Mouse (Mus musculus): Measurements from ENCODE around the gene Sytl3. TPM values are rescaled to one million over a fixed set of nuclear protein-coding genes. Genes with fewer than 3 reads are reported as not detected.

Sytl3 gene
- total and polyA plus RNA-seq, 3 experiments: 27.6 to 73.2 (median 59.3) TPM

GRCm38 (mm10) chr17:6782611-6783005 is 123.7 kb downstream of the Sytl3 start, which contains the start of gene Ezr (continued):
- TF ChIP-seq ZKSCAN1 (IDR thresholded peaks at IDR 0.05; ENCODE audit: borderline replicate concordance, low read depth, low read length) (no peak), NELFE (IDR thresholded peaks at IDR 0.05; ENCODE audit: low read depth, low read length) (peak; percentile 96)

DNA sequence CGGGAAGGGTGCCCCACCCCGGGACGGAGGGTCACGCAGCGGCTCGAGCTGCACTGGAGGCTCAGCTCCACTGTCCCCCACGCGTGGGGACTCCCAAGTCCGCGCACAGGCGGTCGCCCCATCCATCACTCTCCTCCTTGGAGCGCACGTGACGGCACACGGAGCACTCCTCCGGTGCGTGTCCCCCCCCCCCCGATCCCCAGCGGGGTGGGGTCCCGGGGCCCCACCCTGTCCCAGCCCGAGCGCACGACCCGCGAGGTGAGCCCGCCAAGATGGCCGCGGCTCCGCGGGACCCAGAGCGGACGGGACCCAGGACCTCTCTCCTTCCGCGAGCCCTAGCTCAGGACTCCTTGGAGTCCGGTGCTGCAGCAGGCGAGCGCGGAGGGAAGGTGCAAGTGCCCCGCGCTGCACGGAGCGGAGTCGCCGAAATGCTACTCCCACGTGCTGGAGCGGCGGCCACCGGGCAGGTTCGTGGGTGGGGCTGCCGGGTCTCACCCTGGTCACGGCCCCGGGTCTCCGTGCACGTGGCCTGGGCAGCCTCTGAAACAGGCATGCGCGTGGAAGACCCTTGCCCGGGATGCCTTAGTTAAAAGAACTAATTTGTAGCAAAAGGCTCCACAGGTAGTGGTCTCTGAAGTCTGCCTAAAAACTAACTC is 124.2 kb downstream of the Sytl3 start:
- no peaks in the 10 kb centered on the region for H3K36me3 ChIP-seq (replicated peaks in 1 of 2; ENCODE audit: control insufficient read depth in 1 of 2, insufficient read depth in 1 of 2, low read length in 1 of 2)
- peak overlapping the region; percentile 58 for H3K27ac ChIP-seq (ENCODE audit: insufficient read depth, low read depth)
- TF ChIP-seq SIN3A (IDR thresholded peaks at IDR 0.05; ENCODE audit: low read length) (no peak), NRF1 (IDR thresholded peaks at IDR 0.05; ENCODE audit: low read depth, low read length) (peak; percentile 49), UBTF (IDR thresholded peaks at IDR 0.05; ENCODE audit: low read depth, low read length) (0 out of 2 replicates have a peak, but pooled peaks have one; percentile 16), MAFK (IDR thresholded peaks at IDR 0.05; ENCODE audit: insufficient replicate concordance, low read length) (no peak), MAX (IDR thresholded peaks at IDR 0.05; ENCODE audit: low read length) (peak; percentile 71), POLR2A (IDR thresholded peaks at IDR 0.05; ENCODE audit: low read depth, low read length) (no peak), BHLHE40 (IDR thresholded peaks at IDR 0.05; ENCODE audit: low read depth, low read length) (peak; percentile 25), JUND (conservative IDR thresholded peaks at IDR 0.05; ENCODE audit: low read depth, low read length) (no peak), MXI1 (IDR thresholded peaks at IDR 0.05; ENCODE audit: low read depth, low read length) (peak; percentile 87), ELF1 (IDR thresholded peaks at IDR 0.05; ENCODE audit: low read depth, low read length) (no peak), MYC (IDR thresholded peaks at IDR 0.05; ENCODE audit: low read depth, low read length) (0 out of 2 replicates have a peak, but pooled peaks have one; percentile 43)
- H3K4me1 ChIP-seq (ENCODE audit: control insufficient read depth in 1 of 2, insufficient read depth in 2 of 2): peaks cover 5 to 14% of the 10 kb centered on the region in 2 experiments
- in situ Hi-C loops (cut with MboI; ENCODE audit: low pct_ligation_motif_present, low pct_unique_long_range_greater_than_20kb, low sequenced_read_pairs): no loop called here
- H3K4me2 ChIP-seq (ENCODE audit: insufficient read depth, low read depth, poor library complexity, severe bottlenecking): peak overlapping the region; percentile 65
- H3K79me2 ChIP-seq (replicated peaks; ENCODE audit: control insufficient read depth, extremely low read depth, insufficient read depth, poor library complexity, severe bottlenecking): peaks cover 34% of the 10 kb centered on the region
- no peaks in the 10 kb centered on the region for H3K9me3 ChIP-seq (replicated peaks; ENCODE audit: low read length)
- dilution Hi-C loops (cut with MboI; ENCODE audit: extremely low pct_ligation_motif_present, extremely low pct_unique_long_range_greater_than_20kb, low sequenced_read_pairs): no loop called here
- peak overlapping the region; percentile 90 to 99 (median 91) for H3K4me3 ChIP-seq (replicated peaks in 1 of 3; ENCODE audit: low read depth in 2 of 3, low read length in 2 of 3, poor library complexity in 1 of 3)
- peak; percentile 29 for DNase-seq (ENCODE audit: extremely low read depth)
- peaks cover 2% of the 10 kb centered on the region for H3K27me3 ChIP-seq (replicated peaks)
- peak overlapping the region; percentile 94 for H3K9ac ChIP-seq (ENCODE audit: insufficient read depth, low read depth)

- Histone ChIP-seq H3K27me3 (replicated peaks) (peaks cover 2% of the 10 kb centered on the region), H3K4me2 (ENCODE audit: insufficient read depth, low read depth, poor library complexity, severe bottlenecking) (peak overlapping the region; percentile 65), H3K79me2 (replicated peaks; ENCODE audit: control insufficient read depth, extremely low read depth, insufficient read depth, poor library complexity, severe bottlenecking) (peaks cover 34% of the 10 kb centered on the region), H3K36me3 (replicated peaks in 1 of 2; ENCODE audit: control insufficient read depth in 1 of 2, insufficient read depth in 1 of 2, low read length in 1 of 2) (no peaks in the 10 kb centered on the region), H3K4me1 (ENCODE audit: control insufficient read depth in 1 of 2, insufficient read depth in 2 of 2) (peaks cover 5 to 13% of the 10 kb centered on the region in 2 experiments), H3K27ac (ENCODE audit: insufficient read depth, low read depth) (no peak overlapping the region), H3K4me3 (replicated peaks in 1 of 3; ENCODE audit: low read depth in 2 of 3, low read length in 2 of 3, poor library complexity in 1 of 3) (peak overlapping the region in 1 of 3 experiments; percentile 91), H3K9me3 (replicated peaks; ENCODE audit: low read length) (no peaks in the 10 kb centered on the region), H3K9ac (ENCODE audit: insufficient read depth, low read depth) (peak overlapping the region; percentile 94)
- no peak for DNase-seq (ENCODE audit: extremely low read depth)
- TF ChIP-seq NELFE (IDR thresholded peaks at IDR 0.05; ENCODE audit: low read depth, low read length) (no peak), EP300 (IDR thresholded peaks at IDR 0.05; ENCODE audit: low read length) (no peak)
- dilution Hi-C loops (cut with MboI; ENCODE audit: extremely low pct_ligation_motif_present, extremely low pct_unique_long_range_greater_than_20kb, low sequenced_read_pairs) (no loop called here), in situ Hi-C loops (cut with MboI; ENCODE audit: low pct_ligation_motif_present, low pct_unique_long_range_greater_than_20kb, low sequenced_read_pairs) (no loop called here)
These were observed 125.0 kb downstream of the Sytl3 start for GRCm38 (mm10) chr17:6783756-6784357.

Measured in CH12.LX (cell line).